Mouse (Mus musculus): ENCODE measurements at regions not wholly inside any gene's neighbourhood (a gene's known extent, or its start where the extent isn't known, plus 50 kb on each side); places are given as distances from the start of the nearest gene placed in this dataset.

DNA sequence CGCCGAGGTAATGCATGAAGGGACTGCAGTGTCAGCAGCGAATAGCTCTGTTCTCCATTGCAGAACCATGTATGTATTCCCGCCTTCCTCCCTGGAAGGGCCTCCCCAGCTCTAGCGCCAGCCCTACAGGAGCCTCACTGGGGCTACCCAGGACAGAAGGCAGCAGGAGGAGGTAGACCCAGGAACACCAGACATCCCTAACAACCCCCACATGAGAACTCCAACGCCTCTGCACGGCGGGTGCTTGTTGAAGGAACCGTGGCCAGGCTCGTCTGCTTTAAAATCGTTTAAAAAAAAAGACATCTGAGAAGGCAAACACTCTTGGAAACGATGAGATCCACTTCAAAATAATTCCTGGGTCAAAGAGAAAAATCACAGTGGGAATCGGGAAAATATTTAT, 194.3 kb downstream of the Mroh4 start:
- TF ChIP-seq GATA1 (IDR thresholded peaks at IDR 0.05; ENCODE audit: borderline replicate concordance, low read length): no peak
- no peak for TF ChIP-seq FLI1 (IDR thresholded peaks at IDR 0.05; ENCODE audit: low read length)

Measured in megakaryocyte, embryonic 14.5 days (primary cell).